Mouse (Mus musculus): ENCODE results near the gene Elavl4. TPM values are rescaled to one million over a fixed set of nuclear protein-coding genes. Genes with fewer than 3 reads are reported as not detected.

Elavl4 gene
- polyA plus RNA-seq, 1 experiment from 2014 or later: 261 TPM

DNA sequence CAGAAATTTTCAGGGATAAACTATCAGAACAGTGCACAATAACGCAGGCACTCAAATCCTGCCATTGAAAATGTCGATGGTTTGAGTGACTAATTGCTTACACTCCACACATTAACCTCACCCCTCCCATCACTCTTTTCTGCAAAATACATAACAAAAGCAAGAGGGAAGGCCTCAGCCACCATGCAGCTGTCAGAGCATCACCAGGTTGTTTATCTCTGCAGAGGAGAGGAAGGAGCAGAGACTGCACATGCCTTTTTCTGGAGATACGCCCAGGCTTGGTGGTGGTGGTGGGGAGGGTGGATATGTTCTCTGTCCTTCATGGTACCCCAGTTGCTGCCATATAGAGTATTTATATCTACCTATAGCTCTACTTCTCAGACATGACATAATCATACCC lies 94.3 kb downstream of the Elavl4 start:
- WGBS: 22% methylated on average over 3 of the region's 3 CpGs
- peak; percentile 76 for ATAC-seq (replicated peaks)
- no peaks in the 10 kb centered on the region for H3K9me3 ChIP-seq
- H3K4me3 ChIP-seq: no peak overlapping the region
- no peak overlapping the region for H3K4me2 ChIP-seq (replicated peaks)
- no peaks in the 10 kb centered on the region for H3K27me3 ChIP-seq
- peaks cover 34% of the 10 kb centered on the region for H3K4me1 ChIP-seq
- 0 out of 2 replicates have a peak, but pooled peaks cover 3% of the 10 kb centered on the region for H3K36me3 ChIP-seq
- H3K9ac ChIP-seq (replicated peaks): no peak overlapping the region
- H3K27ac ChIP-seq (replicated peaks): peak overlapping the region; percentile 14; the same call in 1 of the 2 replicates

DNA sequence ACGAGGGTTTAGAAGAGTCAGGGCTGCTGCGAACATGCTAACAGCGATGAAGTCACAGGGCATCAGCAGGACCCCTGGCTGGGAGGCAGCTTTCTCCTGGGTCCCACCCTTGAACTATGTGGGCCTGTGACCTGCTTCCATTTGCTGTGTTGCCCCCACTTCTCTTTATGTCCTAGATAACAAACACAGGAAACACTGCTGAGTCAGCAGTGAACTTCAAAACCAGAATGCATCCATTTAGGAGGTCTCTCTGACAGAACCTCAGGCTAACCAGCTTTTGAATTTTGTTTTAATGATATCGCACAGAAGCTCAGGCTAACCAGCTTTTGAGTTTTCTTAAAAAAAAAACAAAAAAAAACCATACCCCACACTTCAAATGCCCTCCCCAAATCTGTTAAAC lies 96.1 kb downstream of the Elavl4 start:
- ATAC-seq (replicated peaks): no peak
- WGBS: 88% methylated on average over 4 of the region's 4 CpGs
- Histone ChIP-seq H3K27ac (replicated peaks) (no peak overlapping the region), H3K4me2 (replicated peaks) (no peak overlapping the region), H3K4me3 (no peak overlapping the region), H3K9ac (replicated peaks) (no peak overlapping the region), H3K4me1 (peaks cover 28% of the 10 kb centered on the region), H3K27me3 (no peaks in the 10 kb centered on the region), H3K36me3 (peaks cover 10% of the 10 kb centered on the region; the same call in 1 of the 2 replicates), H3K9me3 (no peaks in the 10 kb centered on the region)

DNA sequence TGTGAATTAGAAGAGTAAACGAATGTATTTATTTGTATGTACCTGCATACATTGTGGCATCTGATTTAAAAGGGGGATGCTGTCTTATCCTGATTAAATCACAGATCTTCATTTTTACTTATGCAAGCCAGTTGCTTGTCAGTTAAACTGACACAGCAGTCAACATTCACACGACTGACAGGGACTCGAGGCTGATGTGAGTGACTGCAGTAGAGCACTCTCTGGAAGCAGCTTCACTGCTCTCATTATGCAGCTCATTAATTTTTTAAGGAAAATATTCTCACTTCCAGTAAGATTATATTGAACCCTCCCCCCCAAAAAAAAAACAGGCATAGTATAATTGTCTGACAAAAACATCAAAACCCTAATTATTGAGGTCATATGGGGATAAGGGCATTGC lies 101.7 kb downstream of the Elavl4 start:
- 52% methylated on average over 3 of the region's 3 CpGs for WGBS
- peaks cover 46% of the 10 kb centered on the region for H3K36me3 ChIP-seq
- H3K4me3 ChIP-seq: no peak overlapping the region
- H3K9me3 ChIP-seq: no peaks in the 10 kb centered on the region
- no peaks in the 10 kb centered on the region for H3K27me3 ChIP-seq
- 0 out of 2 replicates have a peak, but pooled peaks have one; percentile 39 for ATAC-seq (replicated peaks)
- H3K4me2 ChIP-seq (replicated peaks): no peak overlapping the region
- no peak overlapping the region for H3K9ac ChIP-seq (replicated peaks)
- peaks cover 13% of the 10 kb centered on the region; the same call in 1 of the 2 replicates for H3K4me1 ChIP-seq
- H3K27ac ChIP-seq (replicated peaks): no peak overlapping the region

- H3K4me3 ChIP-seq: no peak overlapping the region
- no peaks in the 10 kb centered on the region for H3K9me3 ChIP-seq
- H3K36me3 ChIP-seq: peaks cover 35% of the 10 kb centered on the region; the same call in 1 of the 2 replicates
- H3K27me3 ChIP-seq: no peaks in the 10 kb centered on the region
- no peak overlapping the region for H3K4me2 ChIP-seq (replicated peaks)
- no peak overlapping the region for H3K9ac ChIP-seq (replicated peaks)
- H3K27ac ChIP-seq (replicated peaks): no peak overlapping the region
- ATAC-seq (replicated peaks): peak; percentile 71; the same call in 1 of the 2 replicates
- H3K4me1 ChIP-seq: 0 out of 2 replicates have a peak, but pooled peaks cover 6% of the 10 kb centered on the region
Observed at GRCm38 (mm10) chr4:110242879-110243278, 108.8 kb downstream of the Elavl4 start.

GRCm38 (mm10) chr4:110234554-110234953 lies 117.2 kb downstream of the Elavl4 start:
- Histone ChIP-seq H3K36me3 (peaks cover 33% of the 10 kb centered on the region), H3K4me3 (no peak overlapping the region), H3K27ac (replicated peaks) (no peak overlapping the region), H3K27me3 (no peaks in the 10 kb centered on the region), H3K4me2 (replicated peaks) (no peak overlapping the region), H3K9ac (replicated peaks) (no peak overlapping the region), H3K4me1 (no peaks in the 10 kb centered on the region), H3K9me3 (no peaks in the 10 kb centered on the region)
- no peak for ATAC-seq (replicated peaks)
- 67% methylated on average over 1 of the region's 1 CpGs for WGBS

DNA sequence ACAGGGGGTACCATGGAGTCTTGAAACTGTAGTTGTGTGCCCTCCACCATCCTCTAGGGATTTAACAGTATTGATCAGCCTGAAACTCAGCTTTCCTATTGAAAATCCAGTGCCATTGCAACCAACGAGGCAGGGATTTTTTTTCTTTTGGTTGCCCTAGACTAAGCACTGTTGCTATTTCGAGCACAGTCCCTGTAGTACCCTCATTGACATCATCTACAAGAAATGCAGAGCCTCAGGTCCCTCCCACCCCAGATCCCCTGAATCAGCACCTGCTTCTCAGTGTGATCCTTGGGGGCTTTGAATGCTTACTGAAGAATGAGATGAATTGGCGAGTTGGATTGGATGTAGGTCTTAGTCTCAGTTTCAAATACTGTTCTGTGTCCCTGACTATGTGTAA lies 119.4 kb downstream of the Elavl4 start:
- Histone ChIP-seq H3K9me3 (no peaks in the 10 kb centered on the region), H3K9ac (replicated peaks) (no peak overlapping the region), H3K36me3 (peaks cover 24% of the 10 kb centered on the region), H3K27ac (replicated peaks) (no peak overlapping the region), H3K4me2 (replicated peaks) (no peak overlapping the region), H3K4me1 (no peaks in the 10 kb centered on the region), H3K27me3 (no peaks in the 10 kb centered on the region), H3K4me3 (no peak overlapping the region)
- no peak for ATAC-seq (replicated peaks)
- 42% methylated on average over 3 of the region's 3 CpGs for WGBS

DNA sequence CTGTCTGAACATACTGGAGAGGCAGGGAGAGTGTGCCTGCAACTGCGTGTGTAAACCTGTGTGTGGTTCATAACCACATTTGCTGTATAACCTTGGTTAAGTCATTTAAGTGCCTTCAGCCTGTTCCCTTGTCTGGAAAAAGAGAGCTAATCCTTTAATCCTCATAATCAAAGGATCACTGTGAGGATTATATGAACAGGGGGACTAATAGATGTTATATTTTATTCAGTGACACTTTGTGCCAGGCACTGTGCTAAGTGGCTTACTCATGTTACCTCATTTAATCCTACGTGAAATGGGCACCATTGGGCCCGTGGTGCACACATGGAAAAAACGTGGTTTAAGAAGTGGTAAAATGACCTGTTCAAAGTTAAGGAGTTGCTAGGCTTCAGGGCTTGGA lies 119.9 kb downstream of the Elavl4 start:
- Histone ChIP-seq H3K27me3 (no peaks in the 10 kb centered on the region), H3K4me3 (no peak overlapping the region), H3K4me1 (no peaks in the 10 kb centered on the region), H3K27ac (replicated peaks) (no peak overlapping the region), H3K4me2 (replicated peaks) (no peak overlapping the region), H3K9me3 (no peaks in the 10 kb centered on the region), H3K36me3 (peaks cover 23% of the 10 kb centered on the region), H3K9ac (replicated peaks) (no peak overlapping the region)
- 53% methylated on average over 4 of the region's 4 CpGs for WGBS
- no peak for ATAC-seq (replicated peaks)

DNA sequence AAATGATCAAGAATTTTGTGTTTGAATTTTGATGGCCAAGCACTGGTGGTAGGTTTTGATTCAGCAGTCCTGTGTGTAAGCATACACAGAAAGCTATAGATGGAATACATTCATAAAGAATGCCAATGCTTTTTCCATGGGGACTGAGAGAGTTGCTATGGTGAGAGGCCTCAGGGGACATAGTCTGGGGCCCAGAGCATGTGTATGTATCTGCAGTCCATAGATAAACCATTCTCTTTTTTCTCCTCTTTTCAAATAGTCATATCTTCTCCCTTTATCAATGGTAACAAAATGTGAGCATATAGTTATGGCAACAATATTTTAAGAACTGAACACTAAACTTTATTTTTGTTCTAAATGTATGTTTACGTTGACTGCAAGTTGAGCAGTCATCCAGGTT lies 122.1 kb downstream of the Elavl4 start:
- H3K9ac ChIP-seq (replicated peaks): no peak overlapping the region
- H3K4me3 ChIP-seq: no peak overlapping the region
- no peak overlapping the region for H3K27ac ChIP-seq (replicated peaks)
- no peaks in the 10 kb centered on the region for H3K27me3 ChIP-seq
- ATAC-seq (replicated peaks): no peak
- H3K4me2 ChIP-seq (replicated peaks): no peak overlapping the region
- H3K36me3 ChIP-seq: peaks cover 24% of the 10 kb centered on the region
- 95% methylated on average over 1 of the region's 1 CpGs for WGBS
- no peaks in the 10 kb centered on the region for H3K9me3 ChIP-seq
- no peaks in the 10 kb centered on the region for H3K4me1 ChIP-seq

DNA sequence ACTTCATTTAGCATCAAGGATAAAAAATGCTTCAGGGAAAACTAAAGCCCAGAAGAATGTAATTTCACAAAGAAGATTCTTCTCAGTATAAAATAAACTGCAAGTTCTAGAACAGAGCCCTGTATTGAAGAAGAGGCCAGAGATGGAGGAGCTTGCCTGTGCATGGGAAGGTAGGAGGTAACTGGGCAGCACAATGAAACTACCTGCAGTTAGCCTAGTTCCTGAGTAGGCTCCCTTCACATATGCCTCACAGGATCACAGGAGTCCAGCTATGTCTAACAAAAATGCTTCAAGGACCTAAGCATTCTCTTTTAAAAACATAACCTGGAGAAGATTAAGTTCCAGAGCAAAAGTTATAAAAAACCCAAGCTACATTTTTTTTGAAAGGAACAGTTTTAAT lies 122.5 kb downstream of the Elavl4 start:
- Histone ChIP-seq H3K36me3 (peaks cover 27% of the 10 kb centered on the region), H3K4me1 (no peaks in the 10 kb centered on the region), H3K4me2 (replicated peaks) (no peak overlapping the region), H3K4me3 (no peak overlapping the region), H3K27me3 (no peaks in the 10 kb centered on the region), H3K27ac (replicated peaks) (no peak overlapping the region), H3K9ac (replicated peaks) (no peak overlapping the region), H3K9me3 (no peaks in the 10 kb centered on the region)
- ATAC-seq (replicated peaks): no peak

DNA sequence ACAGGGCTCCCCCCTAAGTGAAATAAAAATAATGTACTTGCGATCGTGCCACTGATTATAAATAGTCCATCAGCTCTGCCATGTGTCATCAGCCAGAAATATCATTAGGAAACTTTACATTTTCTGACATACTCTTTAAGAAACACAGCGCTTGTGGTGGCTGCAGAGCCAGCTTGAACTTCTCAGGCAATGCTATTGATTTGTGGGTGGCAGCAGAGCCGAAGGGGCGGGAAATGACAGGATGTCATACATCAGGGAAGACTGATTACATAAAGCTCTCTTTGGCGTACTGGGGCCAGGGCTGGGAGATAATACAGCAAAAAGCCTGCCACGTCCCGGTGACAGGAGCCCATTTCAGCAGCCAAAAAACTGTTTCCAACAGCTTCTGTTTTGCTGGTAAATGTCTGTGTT lies 124.1 kb downstream of the Elavl4 start:
- no peaks in the 10 kb centered on the region for H3K27me3 ChIP-seq
- no peak overlapping the region for H3K4me3 ChIP-seq
- no peaks in the 10 kb centered on the region for H3K4me1 ChIP-seq
- no peak overlapping the region for H3K4me2 ChIP-seq (replicated peaks)
- H3K9me3 ChIP-seq: no peaks in the 10 kb centered on the region
- WGBS: 69% methylated on average over 8 of the region's 8 CpGs
- H3K36me3 ChIP-seq: peaks cover 20% of the 10 kb centered on the region
- ATAC-seq (replicated peaks): 0 out of 2 replicates have a peak, but pooled peaks have one; percentile 23
- no peak overlapping the region for H3K9ac ChIP-seq (replicated peaks)
- H3K27ac ChIP-seq (replicated peaks): no peak overlapping the region

- Histone ChIP-seq H3K27me3 (no peaks in the 10 kb centered on the region), H3K4me2 (replicated peaks) (no peak overlapping the region), H3K9ac (replicated peaks) (no peak overlapping the region), H3K27ac (replicated peaks) (no peak overlapping the region), H3K4me1 (no peaks in the 10 kb centered on the region), H3K9me3 (no peaks in the 10 kb centered on the region), H3K36me3 (peaks cover 20% of the 10 kb centered on the region), H3K4me3 (no peak overlapping the region)
- 88% methylated on average over 10 of the region's 10 CpGs for WGBS
- ATAC-seq (replicated peaks): no peak
Observed at GRCm38 (mm10) chr4:110225492-110225891, 126.2 kb downstream of the Elavl4 start.

DNA sequence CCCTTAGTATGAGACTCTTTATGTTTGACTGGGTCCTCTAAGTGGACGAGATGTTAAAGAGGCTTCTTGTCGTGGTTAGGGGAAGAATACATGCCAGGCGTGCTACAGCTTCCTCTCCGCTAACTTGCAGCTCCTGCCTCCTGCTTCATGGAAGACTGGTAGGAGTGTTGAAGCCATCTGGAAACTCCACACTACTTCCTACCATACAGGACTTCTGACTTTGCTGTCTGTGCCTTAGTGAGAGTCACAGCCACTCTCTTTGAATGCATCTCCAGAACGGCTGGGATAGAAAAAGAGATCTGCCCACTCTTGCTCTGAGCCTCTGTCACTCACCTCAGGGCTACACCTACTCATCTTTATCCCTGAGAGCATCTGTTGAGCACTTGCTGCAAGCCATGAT lies 132.9 kb downstream of the Elavl4 start:
- H3K36me3 ChIP-seq: peaks cover 9% of the 10 kb centered on the region
- H3K4me3 ChIP-seq: no peak overlapping the region
- no peak overlapping the region for H3K9ac ChIP-seq (replicated peaks)
- H3K27me3 ChIP-seq: no peaks in the 10 kb centered on the region
- 92% methylated on average over 5 of the region's 5 CpGs for WGBS
- no peak overlapping the region for H3K27ac ChIP-seq (replicated peaks)
- no peaks in the 10 kb centered on the region for H3K9me3 ChIP-seq
- no peak for ATAC-seq (replicated peaks)
- no peak overlapping the region for H3K4me2 ChIP-seq (replicated peaks)
- peaks cover 1% of the 10 kb centered on the region for H3K4me1 ChIP-seq

DNA sequence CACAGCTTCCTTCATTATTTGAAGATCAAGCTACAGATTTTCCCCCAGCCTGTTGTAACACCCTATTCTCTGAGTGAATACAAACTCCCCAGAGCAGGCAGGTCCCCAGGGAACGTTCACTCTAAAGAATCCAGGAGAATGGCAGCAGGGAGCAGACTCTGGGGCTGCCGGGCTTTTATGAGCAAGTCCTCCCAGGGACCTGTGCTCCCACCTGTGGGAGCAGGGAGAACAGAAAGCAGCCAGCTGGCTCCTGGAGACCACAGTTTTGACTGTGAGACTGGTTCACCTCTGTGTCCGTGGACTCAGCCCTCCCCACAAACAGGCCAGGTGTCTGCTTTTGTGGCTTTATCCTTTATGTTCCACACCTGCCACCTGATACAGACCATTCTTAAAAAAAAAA lies 134.2 kb downstream of the Elavl4 start:
- H3K27me3 ChIP-seq: no peaks in the 10 kb centered on the region
- no peak overlapping the region for H3K9ac ChIP-seq (replicated peaks)
- no peaks in the 10 kb centered on the region for H3K9me3 ChIP-seq
- H3K27ac ChIP-seq (replicated peaks): no peak overlapping the region
- peaks cover 11% of the 10 kb centered on the region for H3K36me3 ChIP-seq
- H3K4me2 ChIP-seq (replicated peaks): no peak overlapping the region
- H3K4me3 ChIP-seq: no peak overlapping the region
- peaks cover 11% of the 10 kb centered on the region for H3K4me1 ChIP-seq
- ATAC-seq (replicated peaks): no peak
- WGBS: 40% methylated on average over 3 of the region's 3 CpGs
